Mouse (Mus musculus) gastrocnemius, postnatal 14 days (tissue): ENCODE measurements around the gene Srgap2. TPM values are rescaled to one million over a fixed set of nuclear protein-coding genes. Genes with fewer than 3 reads are reported as not detected.
"Not testable (repeated sequence)": the region's sequence is repeated elsewhere in the genome, so short reads cannot be mapped to it uniquely, and the experiment has no call there.

Experiments
- DNase-seq: peaks from one replicate; pipeline ENCODE4 v3.0.0; 2021; ENCODE audit warnings: mixed read lengths
- intact Hi-C: fragments of 180-260 bp; cut with DNase I; formaldehyde crosslinking; loops from one replicate; pipeline ENCODE4 v1.15.1; 2025; ENCODE audit warnings: low total_unique reads
- total RNA-seq, 2 experiments: library from RNA; stranded (reverse); gene quantifications; 2 replicates each; pipeline ENCODE4 v1.2.3; 2021

The Srgap2 gene
- total RNA-seq, 2 experiments from 2014 or later, result 21.2 to 21.5 TPM

DNA sequence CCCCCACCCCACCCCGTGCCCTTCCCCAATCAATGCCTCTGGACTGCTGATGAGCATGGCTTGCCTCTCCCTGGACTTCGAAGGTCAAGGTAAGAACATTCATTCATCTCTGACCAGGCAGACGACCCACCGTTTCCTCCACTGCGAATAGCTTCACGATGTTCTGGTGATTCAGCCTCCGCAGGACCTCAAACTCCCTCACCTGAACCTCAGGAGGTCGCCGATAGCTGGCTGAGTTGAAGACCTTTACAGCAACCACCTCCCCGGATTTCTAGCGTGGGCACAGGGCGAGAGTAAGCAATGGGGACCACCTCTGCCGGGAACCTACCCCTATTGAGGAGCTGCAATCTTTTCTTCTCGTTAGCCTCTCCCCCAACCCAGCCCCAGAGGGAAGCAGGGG is 251.6 kb downstream of the Srgap2 start:
- intact Hi-C loops, result no loop called here

DNA sequence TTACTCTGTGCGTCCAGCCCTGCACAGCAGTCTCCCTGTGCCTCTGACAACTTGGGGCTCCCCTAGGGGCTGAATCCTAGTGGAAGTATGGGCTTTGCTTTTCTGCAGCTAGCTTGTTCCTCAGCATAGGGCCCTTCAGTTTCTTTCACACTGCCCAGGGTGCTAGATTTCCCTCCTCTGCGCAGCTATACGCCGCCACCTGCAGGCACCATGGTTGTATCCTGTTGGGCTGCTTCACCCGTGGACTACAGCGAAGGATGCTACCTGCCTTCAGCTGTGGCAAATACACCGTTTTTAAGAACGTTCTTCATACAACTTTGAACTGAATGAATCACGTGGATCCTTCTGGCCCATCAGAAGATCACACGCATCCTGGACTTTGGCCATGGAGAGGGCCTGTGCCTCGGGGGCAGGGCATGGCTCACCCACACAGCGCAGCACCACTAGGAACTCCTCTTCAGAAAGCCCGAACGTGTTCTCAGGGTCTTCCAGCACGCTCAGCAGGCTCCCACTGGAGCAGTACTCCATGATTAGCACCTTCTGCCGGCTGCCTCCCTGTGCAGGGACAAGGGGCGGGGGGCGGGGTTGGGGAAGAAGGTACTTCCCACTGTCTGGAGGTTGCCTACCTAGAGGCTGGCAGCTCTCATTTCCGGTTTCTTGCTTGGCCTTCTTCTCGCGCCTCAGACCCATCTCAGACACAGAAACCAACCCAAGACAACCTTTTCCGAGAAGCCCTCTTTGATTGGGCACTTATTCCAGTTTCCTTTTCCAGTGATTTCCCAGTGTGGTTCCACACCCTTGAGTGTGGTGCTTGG is 252.2 kb downstream of the Srgap2 start:
- DNase-seq, result no peak
- intact Hi-C loops, result no loop called here

More for the DNA sequence above, 251.6 kb downstream of the Srgap2 start:
- DNase-seq, result no peak

- intact Hi-C loops, result no loop called here
These were observed 257.2 kb downstream of the Srgap2 start for GRCm38 (mm10) chr1:131269797-131270578.

DNA sequence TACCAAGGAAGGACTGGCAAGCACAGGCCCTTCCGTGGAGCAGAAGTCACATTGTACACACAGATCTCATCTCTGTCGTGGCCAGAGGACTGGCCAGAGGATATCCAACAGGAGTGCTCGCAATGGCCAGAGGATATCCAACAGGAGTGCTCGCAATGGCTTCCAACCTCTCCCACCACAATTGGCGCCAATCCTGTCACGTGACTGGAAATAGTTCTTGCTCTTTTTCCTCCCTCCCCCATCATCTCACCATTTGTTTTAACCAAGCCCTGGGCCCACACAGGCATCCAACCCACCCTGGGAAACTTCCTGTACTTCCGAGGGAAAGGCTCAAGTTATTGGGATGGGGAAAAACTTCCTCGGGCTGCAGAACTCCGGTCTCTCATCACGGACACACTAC is 258.4 kb downstream of the Srgap2 start:
- intact Hi-C loops, result no loop called here
- DNase-seq, result no peak

More at GRCm38 (mm10) chr1:131269797-131270578, 257.2 kb downstream of the Srgap2 start:
- DNase-seq, result peak; percentile 65

GRCm38 (mm10) chr1:131263905-131264304 is 263.2 kb downstream of the Srgap2 start:
- intact Hi-C loops, result loop anchor here (5.0 kb wide), 2 partner anchors 82 to 147 kb away; no protein-coding TSS in a partner anchor
- DNase-seq, result no peak

DNA sequence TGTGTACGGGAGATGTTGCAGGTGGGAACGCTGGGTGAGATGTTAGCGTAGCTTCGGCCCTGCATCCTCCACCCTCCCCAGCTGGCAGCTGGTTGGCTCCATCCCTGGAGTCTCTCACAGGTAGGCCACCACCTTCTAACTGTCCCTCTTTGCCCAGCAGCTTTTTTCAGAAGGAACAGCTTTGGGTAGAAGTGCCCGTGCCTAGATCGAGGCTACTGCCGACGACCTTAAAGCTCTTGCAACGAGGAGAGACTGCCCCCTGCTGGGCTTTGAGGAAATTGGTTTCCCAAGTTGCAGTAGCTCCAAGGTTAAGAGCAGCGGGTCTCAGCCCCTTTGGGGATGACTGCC is 266.9 kb downstream of the Srgap2 start:
- peak; percentile 77 for DNase-seq
- intact Hi-C loops, result loop anchor here (5.0 kb wide), 2 partner anchors 78 to 143 kb away; no protein-coding TSS in a partner anchor

GRCm38 (mm10) chr1:131259632-131260308 is 267.4 kb downstream of the Srgap2 start:
- no peak for DNase-seq
- intact Hi-C loops, result loop anchor here (5.0 kb wide), 2 partner anchors 77 to 142 kb away; no protein-coding TSS in a partner anchor

DNA sequence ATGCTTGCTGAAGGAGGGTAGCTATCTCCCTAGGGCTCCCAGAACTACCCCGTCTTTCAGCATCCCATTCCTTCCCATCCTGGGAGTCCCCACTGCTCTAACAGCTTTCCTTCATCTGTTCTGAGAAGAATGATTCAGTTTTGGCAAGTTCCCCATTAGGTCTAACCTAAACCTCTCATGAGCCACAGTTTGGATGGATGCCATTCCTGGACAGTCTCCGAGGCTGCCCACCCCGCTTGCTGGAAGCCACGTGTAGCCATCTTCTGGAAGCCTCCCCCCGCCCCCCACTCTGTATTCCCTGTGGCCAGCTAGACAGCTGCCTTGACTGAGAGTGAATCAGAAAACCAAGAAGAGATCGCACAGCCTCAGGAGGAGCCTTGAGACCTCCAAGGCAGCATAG is 269.9 kb downstream of the Srgap2 start:
- intact Hi-C loops, result no loop called here
- no peak for DNase-seq

- intact Hi-C loops, DNase-seq: not testable (repeated sequence)
These were observed 274.5 kb downstream of the Srgap2 start for GRCm38 (mm10) chr1:131252516-131253250.

DNA sequence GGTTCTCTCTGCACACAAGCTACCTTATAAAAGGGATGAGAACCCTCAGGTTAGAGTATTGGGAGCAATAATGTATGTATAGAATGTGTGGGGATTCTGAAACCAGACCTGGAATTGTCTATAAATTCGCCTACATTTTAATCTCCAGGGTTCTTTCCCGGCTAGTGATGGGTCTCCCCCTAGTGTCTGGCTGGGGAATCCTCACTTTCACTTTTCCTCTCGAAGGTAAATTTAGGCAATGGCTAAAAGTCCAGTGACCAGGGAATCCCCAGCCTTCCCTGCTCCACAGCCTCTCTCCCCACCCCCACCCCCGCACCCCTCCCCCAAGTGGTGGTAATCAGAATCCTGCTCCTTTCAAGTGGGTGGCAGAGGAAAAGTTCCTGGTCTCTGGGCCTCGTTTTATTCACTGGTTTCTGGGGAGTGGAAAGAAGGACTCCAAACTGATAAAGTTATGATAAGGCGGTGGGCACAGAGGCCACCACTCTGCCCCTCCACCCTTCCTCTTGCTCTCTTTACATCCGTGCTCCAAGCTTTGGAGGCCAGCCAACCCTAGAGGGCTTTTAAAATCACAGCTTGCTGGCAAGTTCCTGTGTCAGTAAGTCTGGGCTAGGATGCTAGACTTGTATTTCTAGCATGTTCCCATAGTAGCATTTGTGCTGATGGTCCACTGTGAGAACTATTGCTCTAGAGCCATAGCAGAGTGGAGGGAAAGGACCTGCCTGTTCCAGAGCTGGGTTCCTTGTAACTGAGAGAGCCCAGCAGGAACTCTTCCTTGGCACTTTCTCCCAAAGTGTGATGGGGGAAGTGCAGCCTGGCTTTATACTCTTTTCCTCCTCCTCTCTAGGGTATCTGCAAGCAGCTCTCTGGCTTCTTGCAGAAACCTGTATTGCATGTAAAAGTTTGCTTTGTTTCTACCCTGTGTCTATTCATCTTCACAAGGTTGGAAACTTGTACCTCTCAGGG is 280.4 kb downstream of the Srgap2 start:
- DNase-seq, result no peak
- intact Hi-C loops, result loop anchor here (5.0 kb wide), 1 partner anchor 64 kb away; no protein-coding TSS in a partner anchor

GRCm38 (mm10) chr1:131245926-131246325 is 281.2 kb downstream of the Srgap2 start:
- DNase-seq, result peak; percentile 48
- intact Hi-C loops, result loop anchor here (5.0 kb wide), 1 partner anchor 64 kb away; no protein-coding TSS in a partner anchor

DNA sequence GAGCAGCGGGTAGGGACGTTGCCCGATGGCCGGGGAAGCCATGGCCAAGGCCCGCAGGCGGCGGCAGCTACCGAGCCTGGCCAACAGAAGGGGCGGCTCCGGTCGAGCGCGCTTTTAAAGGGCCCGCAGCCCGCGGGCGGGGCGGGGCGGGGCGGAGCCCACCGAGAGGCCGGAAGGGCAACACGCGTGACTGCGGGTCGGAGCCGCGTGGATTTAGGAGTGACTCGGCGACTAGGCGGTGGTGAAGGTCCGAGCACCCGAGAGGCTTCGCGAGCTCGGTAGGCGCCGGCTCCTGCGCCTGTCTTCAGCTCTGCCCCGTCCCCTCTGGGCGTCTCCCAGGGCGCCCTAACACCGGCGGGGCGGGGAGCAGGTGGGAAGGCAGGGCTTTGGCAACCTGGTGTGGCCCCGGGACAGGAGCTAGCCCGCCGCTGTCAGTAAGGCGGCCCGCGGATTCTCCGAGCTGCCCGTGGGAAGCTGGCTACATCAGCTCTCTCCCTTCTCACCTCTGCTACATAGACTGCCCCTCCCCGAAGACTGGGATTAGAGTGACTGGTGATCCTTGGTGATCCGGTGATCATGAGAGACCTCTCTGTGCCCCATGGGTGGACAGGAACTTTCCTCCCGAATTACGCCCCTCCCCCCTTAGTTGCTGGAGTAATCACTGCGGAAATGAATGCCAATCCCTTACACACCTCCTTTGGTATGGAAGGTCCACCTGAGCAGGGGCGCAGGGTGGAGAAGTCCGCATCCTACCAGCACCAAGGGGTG is 281.9 kb downstream of the Srgap2 start, which contains the start of gene Rassf5:
TSS of gene Rassf5 (minus strand) at position 170 of the 768 bp plus-strand sequence.
- DNase-seq, result peak; percentile 71
- intact Hi-C loops, result loop anchor here (5.0 kb wide), 1 partner anchor 63 kb away; no protein-coding TSS in a partner anchor

DNA sequence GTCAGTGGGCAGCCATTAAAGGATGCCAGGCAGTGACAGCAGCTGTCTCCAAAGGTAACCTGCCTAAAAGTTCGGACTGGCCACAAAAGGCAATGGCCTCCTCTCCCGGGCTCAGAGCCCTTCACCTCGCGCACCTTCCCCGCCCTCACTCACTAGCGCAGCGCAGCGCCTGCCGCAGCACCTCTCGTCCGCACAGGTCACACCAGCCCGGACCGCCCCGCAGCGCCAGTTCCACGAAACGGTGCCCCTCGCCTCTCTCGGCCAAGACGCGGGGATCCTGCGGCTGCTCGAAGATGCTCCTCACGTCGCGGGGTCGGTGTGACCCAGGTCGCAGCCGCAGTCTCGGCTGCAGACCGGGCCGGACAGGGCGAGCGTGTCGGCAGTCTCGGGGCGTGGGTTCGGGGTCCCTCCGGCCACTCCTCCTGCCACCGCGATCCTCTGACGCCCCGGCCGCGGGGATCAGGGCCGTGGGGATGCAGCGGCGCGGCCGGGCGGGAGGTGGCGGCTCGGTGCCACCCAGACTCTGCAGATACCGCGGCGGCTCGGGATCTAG is 282.5 kb downstream of the Srgap2 start:
- DNase-seq, result no peak
- intact Hi-C loops, result loop anchor here (5.0 kb wide), 1 partner anchor 62 kb away; no protein-coding TSS in a partner anchor

- DNase-seq, result no peak
- intact Hi-C loops, result no loop called here
These were observed 284.2 kb downstream of the Srgap2 start for GRCm38 (mm10) chr1:131242956-131243355.

DNA sequence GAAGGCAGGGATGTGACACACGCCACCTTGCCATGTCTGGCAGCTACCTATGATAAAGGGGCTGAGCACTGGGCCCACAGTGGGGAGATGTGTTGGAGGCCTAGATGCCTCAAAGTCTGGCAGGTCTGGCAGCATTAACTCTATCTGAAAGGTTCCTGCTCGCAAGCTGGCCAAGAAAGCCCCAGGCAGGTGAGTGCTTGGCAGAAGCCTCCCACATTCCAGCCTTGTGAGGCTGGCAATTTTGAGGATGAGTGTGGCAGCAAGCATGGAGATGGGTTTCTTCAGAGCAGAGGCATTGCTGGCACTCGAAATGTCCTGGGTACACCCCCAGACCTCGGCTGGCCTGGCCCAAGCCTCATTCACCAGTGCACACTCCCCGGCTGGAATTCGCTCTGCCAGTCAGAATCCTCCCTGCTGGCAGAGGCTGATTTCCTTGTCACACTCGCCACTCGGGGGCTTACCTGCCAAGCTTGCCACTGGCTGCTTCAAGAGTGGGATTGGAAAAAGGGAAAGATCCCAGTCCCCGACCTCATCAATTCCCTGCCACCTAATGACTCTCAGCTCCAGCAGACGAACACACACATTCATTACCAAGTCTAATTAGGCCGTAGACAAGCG is 287.5 kb downstream of the Srgap2 start:
- DNase-seq, result no peak
- intact Hi-C loops, result no loop called here

DNA sequence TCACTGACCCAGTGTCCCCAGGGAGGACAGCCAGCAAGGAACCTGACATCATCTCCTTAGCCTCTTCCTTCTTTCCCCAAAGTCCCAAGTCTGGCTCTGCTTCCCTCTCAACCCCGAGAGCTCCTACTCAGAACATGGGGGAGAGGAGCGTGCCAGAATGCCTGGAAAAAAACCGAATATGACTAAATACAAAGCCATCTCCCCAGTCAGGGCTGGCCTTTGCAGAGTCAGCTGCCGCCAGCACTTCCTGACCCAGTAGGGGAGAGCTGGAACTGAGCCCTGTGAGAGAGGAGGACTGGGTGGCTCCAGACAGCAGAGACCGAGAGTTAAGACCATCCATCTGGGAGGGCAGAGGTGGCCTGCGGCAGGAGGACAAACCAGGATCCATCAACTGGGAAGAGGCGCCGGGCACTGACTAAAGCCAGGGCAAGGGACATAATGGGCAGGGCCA is 288.2 kb downstream of the Srgap2 start:
- intact Hi-C loops, result no loop called here
- DNase-seq, result peak; percentile 83
